Mouse (Mus musculus) hindbrain, embryonic 13.5 days (tissue): Measurements from ENCODE around the gene Zkscan17. TPM values are rescaled to one million over a fixed set of nuclear protein-coding genes. Genes with fewer than 3 reads are reported as not detected.

Experiments used
- ATAC-seq: fragments of 200-750 bp; cut with Nextera tagmentation; 2 replicates; pipeline ENCODE4 v1.8.0; 2017; ENCODE audit warnings: moderate TSS enrichment; ENCODE audit not compliant: low FRiP score
- H3K27ac ChIP-seq: fragments of 300-500 bp; sonication (generic); 2 replicates; pipeline ENCODE4 v1.5.1; 2015; ENCODE audit warnings: inconsistent platforms, mild to moderate bottlenecking, moderate library complexity
- H3K27me3 ChIP-seq: fragments of 300-500 bp; sonication (generic); 2 replicates; pipeline ENCODE4 v1.6.1; 2015; ENCODE audit warnings: mild to moderate bottlenecking, inconsistent platforms
- H3K36me3 ChIP-seq: fragments of 300-500 bp; sonication (generic); 2 replicates; pipeline ENCODE4 v1.6.1; 2015; ENCODE audit warnings: mild to moderate bottlenecking, inconsistent platforms
- H3K4me1 ChIP-seq: fragments of 300-500 bp; sonication (generic); replicated peaks from 2 replicates; pipeline ENCODE4 v1.6.1; 2015; ENCODE audit warnings: inconsistent platforms
- H3K4me2 ChIP-seq: fragments of 300-500 bp; sonication (generic); 2 replicates; pipeline ENCODE4 v1.6.1; 2015; ENCODE audit warnings: inconsistent platforms, mild to moderate bottlenecking, moderate library complexity
- H3K4me3 ChIP-seq: fragments of 300-500 bp; sonication (generic); 2 replicates; pipeline ENCODE4 v1.5.1; 2015; ENCODE audit warnings: mild to moderate bottlenecking, inconsistent platforms
- H3K9ac ChIP-seq: fragments of 300-500 bp; sonication (generic); 2 replicates; pipeline ENCODE4 v1.6.1; 2015; ENCODE audit warnings: mild to moderate bottlenecking, inconsistent platforms
- H3K9me3 ChIP-seq: fragments of 300-500 bp; sonication (generic); 2 replicates; pipeline ENCODE4 v1.6.1; 2016; ENCODE audit warnings: inconsistent platforms
- WGBS: fragments of 180-500 bp; shearing (Covaris S2); methylation state at CpG from one replicate; pipeline ENCODE4 v1.1.7; 2015; 5-methylcytosine and 5-hydroxymethylcytosine counted together
- polyA plus RNA-seq: library from polyadenylated mRNA; unstranded; fragments of >200 nt; fragmentation: Nextera tagmentation; extraction: Ambion mirVana; gene quantifications from 2 replicates; pipeline ENCODE4 v1.2.1, GENCODE M21; 2015

The Zkscan17 gene
- polyA plus RNA-seq, 1 experiment from 2014 or later, result 14.8 TPM

DNA sequence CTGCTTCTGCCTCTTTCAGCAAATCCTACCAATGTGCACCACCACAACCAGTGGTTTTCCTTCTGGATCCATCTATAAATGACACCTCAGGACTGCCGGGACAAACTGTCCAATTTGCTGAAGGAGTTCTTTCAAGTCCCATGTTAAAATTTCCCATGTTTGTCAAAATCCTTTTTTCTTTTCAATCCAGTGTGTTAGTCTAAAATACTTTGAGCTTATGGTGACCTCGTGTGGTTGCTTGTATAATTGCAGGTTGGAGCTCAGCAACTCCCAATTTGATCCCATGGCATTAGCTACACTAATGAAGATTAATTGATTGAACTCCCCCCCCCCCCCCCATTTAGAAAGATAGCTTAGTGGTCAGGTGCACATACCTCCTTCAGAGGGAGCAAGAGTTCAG is 43.3 kb downstream of the Zkscan17 start:
- Histone ChIP-seq H3K36me3 (peaks cover 32% of the 10 kb centered on the region), H3K27me3 (no peaks in the 10 kb centered on the region; the same call in 1 of the 2 replicates), H3K27ac (no peak overlapping the region), H3K4me1 (no peaks in the 10 kb centered on the region), H3K4me3 (no peak overlapping the region), H3K4me2 (no peak overlapping the region), H3K9ac (no peak overlapping the region), H3K9me3 (no peaks in the 10 kb centered on the region)
- ATAC-seq, result no peak
- 13% methylated on average over 2 of the region's 2 CpGs for WGBS

DNA sequence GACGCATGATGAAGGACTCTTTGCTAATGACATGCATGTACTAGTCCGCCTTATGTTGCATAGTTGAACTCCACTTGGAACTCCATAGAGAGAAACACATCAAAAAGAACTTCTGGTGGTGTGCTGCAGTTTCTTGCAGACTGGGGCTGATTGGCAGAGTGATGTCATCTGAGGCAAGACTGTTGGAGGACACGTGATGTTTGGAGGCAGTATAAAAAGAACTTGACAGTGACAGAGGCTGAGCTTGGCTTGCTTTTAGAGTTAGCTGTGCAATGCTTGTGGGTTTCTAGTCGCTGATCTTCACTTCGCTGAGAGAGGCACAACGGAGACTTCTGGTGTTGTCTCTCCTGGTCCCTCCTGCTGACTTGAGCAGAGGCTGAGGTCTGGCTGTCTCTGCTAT is 49.3 kb downstream of the Zkscan17 start:
- Histone ChIP-seq H3K27ac (no peak overlapping the region), H3K4me3 (no peak overlapping the region), H3K4me2 (no peak overlapping the region), H3K9ac (no peak overlapping the region), H3K36me3 (no peaks in the 10 kb centered on the region), H3K4me1 (no peaks in the 10 kb centered on the region), H3K9me3 (no peaks in the 10 kb centered on the region), H3K27me3 (peaks cover 11% of the 10 kb centered on the region; the same call in 1 of the 2 replicates)
- ATAC-seq, result no peak
- 76% methylated on average over 6 of the region's 6 CpGs for WGBS

DNA sequence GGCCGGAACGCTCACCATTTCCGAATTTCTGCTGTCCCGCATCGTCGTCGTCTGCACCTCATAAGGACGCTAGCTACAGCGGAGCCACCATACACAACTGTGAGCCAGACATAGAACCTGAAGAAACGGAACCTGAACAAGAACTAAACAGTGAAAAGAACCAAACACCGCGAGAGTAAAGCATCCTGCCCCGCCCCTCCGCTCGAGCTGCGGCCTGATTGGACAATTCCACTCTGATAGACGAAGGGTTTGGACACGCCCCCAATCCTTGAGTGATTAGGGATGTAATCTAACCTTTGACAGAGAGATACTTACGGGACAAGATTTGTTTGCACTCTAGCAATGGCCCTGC is 54.2 kb downstream of the Zkscan17 start, which contains the start of gene Zfp867:
TSS of gene Zfp867 (minus strand) at position 149 of the 352 bp plus-strand sequence.
- H3K4me2 ChIP-seq, result peak within 1 kb of the TSS; percentile 85

DNA sequence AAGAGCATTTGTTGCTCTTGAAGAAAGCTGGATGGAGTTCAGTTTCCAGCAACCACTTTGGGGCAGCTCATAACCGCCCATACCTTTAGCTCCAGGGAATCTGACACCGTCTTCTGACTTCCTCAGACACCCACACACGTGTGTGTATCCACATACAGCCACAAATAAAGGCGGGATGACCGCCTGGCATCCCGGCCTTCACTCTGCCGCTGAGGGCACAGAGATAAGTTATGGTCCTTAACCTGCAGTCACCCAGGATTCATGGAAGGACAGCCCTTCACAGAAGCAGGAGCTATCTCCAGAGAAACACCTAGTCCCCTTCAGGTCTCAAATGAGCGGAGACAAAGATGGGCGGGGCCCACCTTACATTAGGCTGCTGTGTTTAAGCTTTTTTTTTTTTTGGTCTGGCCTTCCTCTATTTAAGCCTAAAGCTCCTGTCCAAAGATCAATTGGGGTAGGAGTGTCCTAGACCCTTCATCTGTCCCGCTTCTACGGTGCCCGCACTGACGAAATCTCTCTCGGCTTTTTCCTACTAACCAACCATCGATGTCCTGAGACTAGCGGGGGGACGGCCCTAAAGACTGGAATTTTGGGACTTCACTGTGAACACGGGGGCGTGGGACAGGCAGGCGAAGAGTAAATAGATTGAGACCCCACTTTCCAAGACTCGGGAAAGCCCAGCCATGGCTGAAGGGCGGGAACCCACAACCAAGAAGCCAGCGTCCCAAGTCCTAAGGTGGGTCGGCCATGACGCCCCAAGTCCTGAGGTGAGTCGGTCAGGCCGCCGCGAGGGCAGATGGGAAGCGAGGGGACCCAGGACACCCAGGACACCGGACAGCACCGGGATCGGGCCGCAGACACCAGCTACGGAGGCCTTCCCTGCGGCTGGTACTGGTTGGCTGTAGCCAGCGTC is 54.9 kb downstream of the Zkscan17 start:
- peaks cover 22% of the 10 kb centered on the region for H3K4me1 ChIP-seq
- H3K4me3 ChIP-seq, result peak overlapping the region; percentile 88
- peak; percentile 83 for ATAC-seq
- H3K36me3 ChIP-seq, result peaks cover 10% of the 10 kb centered on the region
- peak overlapping the region; percentile 85 for H3K27ac ChIP-seq
- peak overlapping the region; percentile 85 for H3K4me2 ChIP-seq
- peaks cover 4% of the 10 kb centered on the region for H3K9me3 ChIP-seq
- H3K9ac ChIP-seq, result peak overlapping the region; percentile 94
- WGBS, result 9% methylated on average over 37 of the region's 37 CpGs
- H3K27me3 ChIP-seq, result 0 out of 2 replicates have a peak, but pooled peaks cover 8% of the 10 kb centered on the region

More for the DNA sequence above, 54.2 kb downstream of the Zkscan17 start, which contains the start of gene Zfp867:
- Histone ChIP-seq H3K36me3 (peaks cover 4% of the 10 kb centered on the region; the same call in 1 of the 2 replicates), H3K4me3 (peak within 1 kb of the TSS; percentile 88), H3K4me1 (peaks cover 22% of the 10 kb centered on the region), H3K9ac (peak within 1 kb of the TSS; percentile 94), H3K27me3 (0 out of 2 replicates have a peak, but pooled peaks cover 8% of the 10 kb centered on the region), H3K27ac (peak within 1 kb of the TSS; percentile 85), H3K9me3 (no peaks in the 10 kb centered on the region)
- 0% methylated on average over 19 of the region's 19 CpGs for WGBS
- ATAC-seq, result peak; percentile 90

DNA sequence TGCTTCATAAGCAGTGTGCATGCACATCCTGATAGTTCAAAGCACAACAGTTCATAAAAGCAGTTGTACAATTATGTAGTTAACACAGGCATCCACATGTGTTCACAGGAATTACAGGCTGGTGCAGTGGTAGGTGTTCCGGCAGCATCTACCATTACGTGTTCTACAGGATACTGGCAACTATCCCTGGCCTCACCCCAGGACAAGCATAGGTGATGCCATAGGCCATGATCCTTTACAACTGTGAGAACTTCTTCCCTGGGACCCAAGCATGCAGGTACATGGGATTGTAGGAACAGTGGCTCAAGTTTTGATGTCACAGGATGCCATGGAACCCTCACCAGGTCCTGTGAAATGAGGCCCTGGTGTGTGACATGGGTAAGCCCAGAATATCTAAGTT is 66.1 kb downstream of the Zkscan17 start:
- no peaks in the 10 kb centered on the region for H3K4me1 ChIP-seq
- no peak overlapping the region for H3K4me3 ChIP-seq
- no peaks in the 10 kb centered on the region for H3K27me3 ChIP-seq
- 98% methylated on average over 2 of the region's 2 CpGs for WGBS
- H3K27ac ChIP-seq, result no peak overlapping the region
- H3K4me2 ChIP-seq, result no peak overlapping the region
- H3K9me3 ChIP-seq, result peaks cover 26% of the 10 kb centered on the region
- ATAC-seq, result no peak
- peaks cover 89% of the 10 kb centered on the region for H3K36me3 ChIP-seq
- no peak overlapping the region for H3K9ac ChIP-seq

DNA sequence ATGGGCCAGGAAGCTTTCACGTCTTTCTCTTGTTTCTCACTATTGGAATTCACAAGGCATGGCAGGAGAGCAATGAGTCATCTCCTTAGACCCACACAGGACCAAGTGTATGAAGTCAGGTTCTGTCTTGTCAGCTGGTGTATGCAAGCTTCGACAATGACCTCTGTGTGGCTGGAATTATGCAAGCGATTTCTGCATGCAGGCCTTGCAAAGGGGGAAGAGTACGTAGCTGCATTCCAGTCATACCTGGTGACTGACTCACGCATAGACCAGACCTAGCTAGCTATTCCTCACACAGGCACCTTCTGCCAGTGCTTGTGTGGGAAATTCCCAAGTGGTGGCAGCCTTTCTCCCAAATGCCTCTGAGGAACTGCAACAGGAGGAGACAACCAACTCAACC is 67.6 kb downstream of the Zkscan17 start:
- Histone ChIP-seq H3K9me3 (peaks cover 17% of the 10 kb centered on the region), H3K4me1 (no peaks in the 10 kb centered on the region), H3K4me2 (no peak overlapping the region), H3K27me3 (no peaks in the 10 kb centered on the region), H3K4me3 (no peak overlapping the region), H3K9ac (no peak overlapping the region), H3K27ac (no peak overlapping the region), H3K36me3 (peaks cover 90% of the 10 kb centered on the region)
- ATAC-seq, result no peak
- WGBS, result 57% methylated on average over 5 of the region's 5 CpGs

DNA sequence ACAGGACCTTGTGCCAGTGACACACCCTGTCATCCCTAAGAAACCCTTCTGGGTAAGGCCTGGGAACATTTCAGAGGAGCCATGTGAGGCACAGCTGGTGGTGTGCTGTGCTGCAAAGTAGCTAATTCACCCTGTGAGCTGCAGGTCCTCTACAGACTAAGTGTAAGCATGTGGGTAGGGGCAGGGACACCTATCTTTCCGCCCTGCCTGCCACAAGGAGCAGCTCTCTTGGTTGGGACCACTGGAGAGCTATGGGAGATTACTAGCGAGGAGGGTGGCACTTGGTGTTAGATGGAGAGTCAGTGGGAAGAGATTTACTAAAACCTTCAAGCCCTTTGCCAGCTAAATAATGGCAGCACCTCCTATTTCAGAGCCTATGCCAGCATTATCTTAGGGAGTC is 69.7 kb downstream of the Zkscan17 start:
- no peak overlapping the region for H3K27ac ChIP-seq
- ATAC-seq, result no peak
- H3K27me3 ChIP-seq, result no peaks in the 10 kb centered on the region
- no peak overlapping the region for H3K9ac ChIP-seq
- no peak overlapping the region for H3K4me3 ChIP-seq
- no peaks in the 10 kb centered on the region for H3K4me1 ChIP-seq
- H3K36me3 ChIP-seq, result peaks cover 80% of the 10 kb centered on the region
- WGBS, result 96% methylated on average over 2 of the region's 2 CpGs
- no peaks in the 10 kb centered on the region for H3K9me3 ChIP-seq
- no peak overlapping the region for H3K4me2 ChIP-seq

DNA sequence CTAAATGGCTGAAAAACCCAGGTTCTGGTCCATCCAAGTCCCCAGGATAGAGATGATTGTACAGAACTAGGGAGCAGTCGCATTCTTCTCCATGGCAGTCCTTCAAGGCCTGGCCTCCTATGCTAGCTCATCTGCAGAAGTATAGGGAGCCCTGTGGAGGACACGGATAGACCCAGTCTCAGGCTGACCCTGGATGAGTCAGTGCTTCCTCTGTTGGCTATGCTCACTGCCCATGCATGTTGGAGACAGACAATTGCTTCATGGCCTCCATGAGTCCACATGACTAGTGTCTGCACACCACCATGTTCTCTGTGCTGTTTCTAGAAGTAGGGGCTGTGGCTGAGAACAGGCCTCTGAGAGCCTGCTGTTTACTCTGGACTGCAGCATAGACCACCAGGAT is 70.2 kb downstream of the Zkscan17 start:
- no peaks in the 10 kb centered on the region for H3K27me3 ChIP-seq
- no peak overlapping the region for H3K4me2 ChIP-seq
- H3K4me3 ChIP-seq, result no peak overlapping the region
- peaks cover 81% of the 10 kb centered on the region for H3K36me3 ChIP-seq
- H3K27ac ChIP-seq, result no peak overlapping the region
- H3K9ac ChIP-seq, result no peak overlapping the region
- WGBS, result 87% methylated on average over 2 of the region's 2 CpGs
- no peaks in the 10 kb centered on the region for H3K9me3 ChIP-seq
- peaks cover 5% of the 10 kb centered on the region for H3K4me1 ChIP-seq
- ATAC-seq, result no peak

DNA sequence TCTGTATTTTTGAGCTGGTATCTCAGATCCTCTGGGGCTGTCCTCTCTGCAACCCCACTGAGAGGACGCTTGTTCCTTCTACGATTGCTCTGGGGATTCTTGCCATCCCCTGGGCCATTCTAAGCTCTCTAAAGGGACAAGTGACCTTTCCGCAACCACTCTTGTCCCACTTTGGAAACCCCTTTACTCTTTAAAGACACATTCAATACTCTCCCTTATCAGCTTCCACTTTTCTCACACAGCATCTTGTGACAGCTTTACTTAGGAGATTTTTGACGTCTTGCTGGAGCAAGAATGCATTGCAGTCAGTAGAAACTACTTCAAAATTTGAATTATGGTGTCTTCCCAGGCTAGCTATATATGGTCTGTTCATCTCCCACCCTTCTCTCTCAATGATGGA is 75.5 kb downstream of the Zkscan17 start, which contains the start of gene Snap47:
TSS of gene Snap47 (minus strand) at position 101 of the 400 bp plus-strand sequence.
- no peaks in the 10 kb centered on the region for H3K9me3 ChIP-seq
- peak within 1 kb of the TSS; percentile 83 for H3K9ac ChIP-seq
- H3K27me3 ChIP-seq, result no peaks in the 10 kb centered on the region
- WGBS, result 82% methylated on average over 4 of the region's 4 CpGs
- peak within 1 kb of the TSS; percentile 95 for H3K4me2 ChIP-seq
- peak within 1 kb of the TSS; percentile 93 for H3K27ac ChIP-seq
- no peak for ATAC-seq
- peaks cover 33% of the 10 kb centered on the region for H3K4me1 ChIP-seq
- H3K4me3 ChIP-seq, result peak within 1 kb of the TSS; percentile 83
- H3K36me3 ChIP-seq, result peaks cover 42% of the 10 kb centered on the region

DNA sequence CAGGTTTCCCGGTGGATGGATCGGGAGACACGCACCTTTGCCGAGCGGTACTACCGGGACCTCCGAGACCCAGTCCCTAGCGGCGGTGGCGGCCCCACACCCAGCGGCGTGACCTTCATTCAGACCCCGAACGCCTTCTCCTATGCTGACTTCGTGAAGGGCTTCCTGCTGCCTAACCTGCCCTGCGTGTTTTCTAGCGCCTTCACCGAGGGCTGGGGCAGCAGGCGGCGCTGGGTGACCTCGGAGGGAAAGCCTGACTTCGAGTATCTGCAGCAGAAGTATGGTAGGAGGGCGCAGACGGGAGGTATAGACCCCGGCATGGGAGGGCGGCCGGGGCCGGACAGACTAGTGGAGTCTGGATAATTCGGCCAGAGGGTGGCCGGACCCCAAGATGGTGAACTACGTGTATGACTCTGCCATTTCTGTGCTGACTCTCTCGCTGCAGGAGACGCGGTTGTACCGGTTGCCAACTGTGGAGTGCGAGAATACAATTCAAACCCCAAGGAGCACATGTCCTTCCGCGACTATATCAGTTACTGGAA is 76.2 kb downstream of the Zkscan17 start:
- Histone ChIP-seq H3K27ac (peak overlapping the region; percentile 93), H3K9ac (peak overlapping the region; percentile 83), H3K9me3 (no peaks in the 10 kb centered on the region), H3K4me2 (peak overlapping the region; percentile 95), H3K27me3 (no peaks in the 10 kb centered on the region), H3K36me3 (peaks cover 37% of the 10 kb centered on the region), H3K4me1 (peaks cover 33% of the 10 kb centered on the region), H3K4me3 (peak overlapping the region; percentile 83)
- WGBS, result 1% methylated on average over 38 of the region's 38 CpGs
- ATAC-seq, result peak; percentile 80

DNA sequence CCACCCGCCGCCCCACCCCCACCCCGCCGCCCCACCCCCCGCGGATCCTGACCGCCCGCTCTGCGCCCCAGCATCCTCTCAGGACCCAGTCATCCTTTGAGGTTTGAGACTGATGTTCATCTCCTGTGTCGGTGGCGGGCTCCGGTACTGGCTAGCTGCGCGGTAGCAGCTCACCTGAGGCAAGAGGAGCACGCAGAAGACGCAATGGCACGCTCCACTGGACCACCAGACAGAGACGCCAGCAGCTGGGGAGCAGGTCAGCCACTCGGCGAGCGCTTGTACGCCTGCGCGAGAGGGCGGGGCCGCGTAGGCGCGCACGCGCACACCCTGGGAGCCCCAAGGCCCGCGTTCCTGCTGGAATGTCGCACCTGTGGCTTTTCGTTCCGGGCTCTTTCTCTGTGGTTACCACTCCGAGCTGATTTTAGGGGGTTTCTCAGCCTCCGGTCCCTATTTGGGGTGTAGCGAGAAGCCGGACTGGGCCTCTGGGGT is 76.8 kb downstream of the Zkscan17 start, which contains the start of gene Jmjd4:
TSS of gene Jmjd4 (plus strand) at position 305 of the 489 bp plus-strand sequence.
- peak; percentile 98 for ATAC-seq
- 0% methylated on average over 31 of the region's 40 CpGs for WGBS
- no peaks in the 10 kb centered on the region for H3K9me3 ChIP-seq
- H3K27ac ChIP-seq, result peak within 1 kb of the TSS; percentile 93
- H3K4me2 ChIP-seq, result peak within 1 kb of the TSS; percentile 95
- H3K4me3 ChIP-seq, result peak within 1 kb of the TSS; percentile 83
- H3K36me3 ChIP-seq, result peaks cover 36% of the 10 kb centered on the region
- H3K9ac ChIP-seq, result peak within 1 kb of the TSS; percentile 83
- peaks cover 33% of the 10 kb centered on the region for H3K4me1 ChIP-seq
- no peaks in the 10 kb centered on the region for H3K27me3 ChIP-seq

DNA sequence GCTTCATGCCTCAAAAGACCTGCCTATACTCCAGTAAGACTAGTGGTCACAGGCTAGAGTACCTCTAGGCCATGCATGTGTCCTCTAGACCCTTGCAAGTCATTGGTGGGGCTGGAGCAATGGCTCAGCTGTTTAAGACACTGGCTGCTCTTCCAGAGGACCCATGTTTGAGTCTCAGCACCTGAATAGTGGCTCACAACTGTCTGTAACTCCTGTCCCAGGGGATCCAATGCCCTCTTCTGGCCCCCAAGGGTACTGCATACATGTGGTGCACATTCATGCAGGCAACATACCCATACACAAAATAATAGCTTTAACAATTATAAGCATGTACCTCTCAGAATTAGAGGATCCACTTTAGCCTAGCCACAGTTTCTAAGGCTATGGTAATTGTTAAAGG is 83.4 kb downstream of the Zkscan17 start:
- Histone ChIP-seq H3K27me3 (no peaks in the 10 kb centered on the region), H3K27ac (no peak overlapping the region), H3K4me1 (peaks cover 5% of the 10 kb centered on the region), H3K4me2 (no peak overlapping the region), H3K9me3 (no peaks in the 10 kb centered on the region), H3K36me3 (peaks cover 38% of the 10 kb centered on the region), H3K4me3 (no peak overlapping the region), H3K9ac (no peak overlapping the region)
- ATAC-seq, result no peak
